Mouse (Mus musculus) heart, adult 2 months (tissue): ENCODE measurements at regions not wholly inside any gene's neighbourhood (a gene's known extent, or its start where the extent isn't known, plus 50 kb on each side); places are given as distances from the start of the nearest gene placed in this dataset.

ENCODE experiments used
- CTCF ChIP-seq: fragments of 200-600 bp; IDR thresholded peaks from 2 replicates; pipeline ENCODE4 v1.8.1; 2022; ENCODE audit warnings: antibody characterized with exemption, mild to moderate bottlenecking, moderate library complexity
- EP300 ChIP-seq: fragments of 200-500 bp; IDR thresholded peaks from 2 replicates; pipeline ENCODE4 v1.6.1; 2011; ENCODE audit warnings: low read depth, low read length, control low read depth; ENCODE audit not compliant: insufficient read depth
- POLR2A ChIP-seq: fragments of 200-500 bp; IDR thresholded peaks from 2 replicates; pipeline ENCODE4 v1.6.1; 2011; ENCODE audit warnings: mild to moderate bottlenecking, low read depth, low read length, control low read depth; ENCODE audit not compliant: insufficient read depth

DNA sequence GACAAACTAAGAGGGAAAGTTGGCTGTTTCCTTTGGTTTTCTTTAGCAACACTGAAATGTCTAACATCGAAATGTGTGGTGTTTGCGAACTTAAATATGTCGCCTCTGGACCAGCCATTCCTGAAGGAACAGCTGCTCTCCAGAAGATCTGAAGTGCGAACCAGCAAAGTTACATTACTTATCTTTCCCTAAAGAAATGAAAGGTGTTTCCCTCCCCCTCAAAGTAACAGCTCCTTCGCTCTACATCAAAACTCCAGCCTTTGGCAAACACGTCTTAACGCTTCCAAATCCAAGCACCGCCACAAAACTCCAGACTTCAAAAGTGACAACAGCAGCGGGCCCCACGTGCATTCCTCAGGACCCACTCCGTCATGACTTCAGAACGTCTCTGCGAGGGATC is 50.9 kb upstream of the Plxna4 start:
- TF ChIP-seq CTCF (no peak), POLR2A (no peak), EP300 (no peak)
